Mouse (Mus musculus) testis, adult 2 months (tissue): ENCODE data around the gene Zbtb41. TPM values are rescaled to one million over a fixed set of nuclear protein-coding genes. Genes with fewer than 3 reads are reported as not detected.

Experiments used
- H3K27ac ChIP-seq: fragments of 200-500 bp; 2 replicates; pipeline ENCODE4 v1.5.1; 2012; ENCODE audit warnings: low read depth, low read length; ENCODE audit not compliant: control insufficient read depth, insufficient read depth
- H3K27me3 ChIP-seq: fragments of 200-500 bp; 2 replicates; pipeline ENCODE4 v1.6.1; 2012; ENCODE audit warnings: mild to moderate bottlenecking, low read length, moderate library complexity; ENCODE audit not compliant: control insufficient read depth, insufficient read depth
- H3K36me3 ChIP-seq: fragments of 200-500 bp; 2 replicates; pipeline ENCODE4 v1.6.1; 2012; ENCODE audit warnings: mild to moderate bottlenecking, low read length; ENCODE audit not compliant: control insufficient read depth, insufficient read depth
- H3K4me1 ChIP-seq: fragments of 200-500 bp; 2 replicates; pipeline ENCODE4 v1.6.1; 2012; ENCODE audit warnings: low read length; ENCODE audit not compliant: control insufficient read depth, insufficient read depth
- H3K4me3 ChIP-seq: fragments of 200-500 bp; 2 replicates; pipeline ENCODE4 v1.5.1; 2012; ENCODE audit warnings: low read depth, mild to moderate bottlenecking, low read length, moderate library complexity, mixed read lengths; ENCODE audit not compliant: control insufficient read depth
- CTCF ChIP-seq: fragments of 200-500 bp; IDR thresholded peaks from 2 replicates; pipeline ENCODE4 v1.5.1; 2012; ENCODE audit warnings: low read depth, mild to moderate bottlenecking, inconsistent platforms, low read length, moderate library complexity; ENCODE audit not compliant: control insufficient read depth, insufficient read depth, insufficient replicate concordance
- POLR2A ChIP-seq: fragments of 200-500 bp; IDR thresholded peaks from 2 replicates; pipeline ENCODE4 v1.6.1; 2012; ENCODE audit warnings: low read depth, mild to moderate bottlenecking, inconsistent platforms, low read length, moderate library complexity; ENCODE audit not compliant: control insufficient read depth
- polyA plus RNA-seq: library from polyadenylated mRNA; depleted of rRNA; stranded (reverse); fragments of >200 nt; gene quantifications from 2 replicates; pipeline ENCODE4 v1.2.3, GENCODE M21; 2012; rRNA removed

Gene Zbtb41
- polyA plus RNA-seq, result 1.6 and 2.2 TPM in 2 replicates

DNA sequence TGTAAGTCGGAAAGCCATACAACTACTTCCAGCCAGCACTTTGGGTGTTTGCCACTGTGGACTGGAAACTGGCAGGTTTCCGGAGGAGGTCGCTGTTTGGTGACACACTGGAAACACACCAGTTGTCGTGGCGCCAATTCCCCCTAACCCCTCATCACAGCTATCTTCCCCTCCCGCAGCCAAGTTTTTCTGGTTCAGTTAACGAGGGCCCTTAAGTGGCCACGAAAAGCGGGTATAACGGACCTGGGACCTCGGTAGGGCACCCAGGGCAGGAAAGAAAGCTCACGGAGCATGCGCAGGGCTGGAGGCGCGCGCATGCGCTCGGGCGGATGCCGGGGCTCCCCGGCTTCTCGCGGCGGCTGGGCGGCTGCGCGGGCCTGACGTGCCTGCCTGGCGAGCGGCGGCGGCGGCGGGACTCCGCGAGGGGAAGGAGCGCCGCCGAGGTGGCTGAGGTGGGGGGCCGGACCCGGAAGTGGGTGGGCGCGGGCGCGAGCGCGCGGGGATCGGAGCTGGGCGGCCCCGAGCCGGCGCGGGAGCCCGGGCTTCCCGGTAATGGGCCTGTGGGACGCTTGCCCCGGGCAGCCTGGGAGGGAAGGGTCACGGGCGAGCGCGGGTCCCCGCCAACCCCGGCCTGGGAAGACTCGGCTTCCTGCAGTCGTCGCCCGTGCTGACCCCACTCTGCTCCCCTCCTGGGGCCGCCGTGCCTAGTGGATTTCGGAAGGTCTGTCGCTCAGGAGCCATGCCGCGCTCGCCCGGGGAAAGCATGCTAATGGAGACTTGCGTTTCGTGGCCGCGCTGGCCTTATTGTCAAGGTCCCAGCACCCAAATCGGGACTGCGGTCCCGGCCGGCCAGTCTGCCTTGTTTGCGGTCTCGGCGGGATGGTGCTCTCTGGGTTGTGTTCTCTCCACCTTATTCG, at the start of gene Zbtb41:
TSS of gene Zbtb41 (plus strand) at position 414 of the 917 bp plus-strand sequence.
- H3K36me3 ChIP-seq, result no peaks in the 10 kb centered on the region
- TF ChIP-seq CTCF, result peak; percentile 37; the same call in 1 of the 2 replicates
- peak; percentile 74 for TF ChIP-seq POLR2A
- no peaks in the 10 kb centered on the region for H3K27me3 ChIP-seq
- H3K4me1 ChIP-seq, result peaks cover 8% of the 10 kb centered on the region
- H3K27ac ChIP-seq, result peak within 1 kb of the TSS; percentile 93
- H3K4me3 ChIP-seq, result peak within 1 kb of the TSS; percentile 88

GRCm38 (mm10) chr1:139375900-139376299, 46.2 kb upstream of the Zbtb41 start:
- no peak overlapping the region for H3K27ac ChIP-seq
- H3K4me3 ChIP-seq, result no peak overlapping the region
- H3K27me3 ChIP-seq, result no peaks in the 10 kb centered on the region
- no peaks in the 10 kb centered on the region; the same call in 1 of the 2 replicates for H3K4me1 ChIP-seq
- H3K36me3 ChIP-seq, result no peaks in the 10 kb centered on the region
- TF ChIP-seq CTCF (no peak), POLR2A (no peak)

- Histone ChIP-seq H3K27ac (no peak within 1 kb of the TSS), H3K4me3 (peak within 1 kb of the TSS; percentile 6; the same call in 1 of the 2 replicates), H3K4me1 (no peaks in the 10 kb centered on the region; the same call in 1 of the 2 replicates), H3K27me3 (no peaks in the 10 kb centered on the region), H3K36me3 (no peaks in the 10 kb centered on the region)
- TF ChIP-seq CTCF (no peak), POLR2A (no peak)
Measured at GRCm38 (mm10) chr1:139376638-139377286, 45.3 kb upstream of the Zbtb41 start, which contains the start of gene Crb1. TSS of gene Crb1 (minus strand) at chr1:139377100.

GRCm38 (mm10) chr1:139378861-139379620, 43.0 kb upstream of the Zbtb41 start:
- H3K36me3 ChIP-seq, result no peaks in the 10 kb centered on the region
- H3K4me3 ChIP-seq, result peak overlapping the region; percentile 31
- TF ChIP-seq POLR2A, result peak; percentile 66; the same call in 1 of the 2 replicates
- no peak; the same call in 1 of the 2 replicates for TF ChIP-seq CTCF
- H3K4me1 ChIP-seq, result no peaks in the 10 kb centered on the region; the same call in 1 of the 2 replicates
- H3K27me3 ChIP-seq, result no peaks in the 10 kb centered on the region
- no peak overlapping the region for H3K27ac ChIP-seq

GRCm38 (mm10) chr1:139379621-139379984, 42.5 kb upstream of the Zbtb41 start:
- peak overlapping the region; percentile 31 for H3K4me3 ChIP-seq
- no peaks in the 10 kb centered on the region; the same call in 1 of the 2 replicates for H3K4me1 ChIP-seq
- H3K27ac ChIP-seq, result no peak overlapping the region
- H3K36me3 ChIP-seq, result no peaks in the 10 kb centered on the region
- TF ChIP-seq CTCF (no peak), POLR2A (no peak)
- no peaks in the 10 kb centered on the region for H3K27me3 ChIP-seq

DNA sequence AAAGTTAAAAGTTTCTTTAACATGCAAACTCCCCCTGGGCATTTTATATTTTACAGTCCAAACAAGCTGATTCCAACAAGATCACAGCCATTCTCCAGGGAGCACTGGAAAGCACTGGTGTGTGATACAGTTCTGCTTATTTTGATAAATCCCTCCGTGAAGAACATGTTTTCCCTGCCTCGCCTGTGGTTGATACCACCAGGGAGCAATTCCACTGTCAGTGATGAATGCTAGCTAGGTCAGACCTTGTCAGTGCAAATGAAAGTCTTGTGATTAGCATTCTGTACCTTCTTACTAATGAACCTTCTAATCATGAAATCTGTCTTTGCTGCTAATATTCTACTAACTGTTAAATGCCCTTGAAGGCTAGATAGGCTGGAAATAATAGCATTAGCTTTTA, 30.3 kb upstream of the Zbtb41 start:
- Histone ChIP-seq H3K4me3 (no peak overlapping the region), H3K4me1 (no peaks in the 10 kb centered on the region), H3K27me3 (no peaks in the 10 kb centered on the region), H3K36me3 (no peaks in the 10 kb centered on the region), H3K27ac (no peak overlapping the region)
- TF ChIP-seq POLR2A (no peak), CTCF (no peak)

GRCm38 (mm10) chr1:139396589-139396988, 25.5 kb upstream of the Zbtb41 start:
- TF ChIP-seq POLR2A (no peak), CTCF (no peak)
- Histone ChIP-seq H3K27ac (no peak overlapping the region), H3K27me3 (no peaks in the 10 kb centered on the region), H3K4me3 (no peak overlapping the region), H3K4me1 (no peaks in the 10 kb centered on the region), H3K36me3 (no peaks in the 10 kb centered on the region)
